Mouse (Mus musculus): ENCODE data around the gene Hapln4.

Hapln4 gene

GRCm38 (mm10) chr8:70139026-70139857, 56.0 kb downstream of the Hapln4 start, which contains the start of the genes Rfxank, Borcs8 and Mef2b:
Gene Rfxank (minus strand): TSS chr8:70139154.
Gene Borcs8 (plus strand): TSS chr8:70139499.
Gene Mef2b (plus strand): TSS chr8:70139711.
- DNase-seq (ENCODE audit: low spot score): peak; percentile 99

GRCm38 (mm10) chr8:70139981-70140380, 56.7 kb downstream of the Hapln4 start:
- DNase-seq (ENCODE audit: low spot score): no peak
